Mouse (Mus musculus) thymus, adult 2 months (tissue): ENCODE measurements around the gene Qk. TPM values are rescaled to one million over a fixed set of nuclear protein-coding genes. Genes with fewer than 3 reads are reported as not detected.
A peak's percentile ranks its signal among the peaks of the same experiment; 100 is the strongest.

Experiments
- DNase-seq: peaks from one replicate; pipeline ENCODE4 v3.0.0; 2021
- H3K27ac ChIP-seq: fragments of 200-500 bp; 2 replicates; pipeline ENCODE4 v1.5.1; 2012; ENCODE audit warnings: low read length, control low read depth; ENCODE audit not compliant: control insufficient read depth, insufficient read depth
- H3K27me3 ChIP-seq: fragments of 200-500 bp; 2 replicates; pipeline ENCODE4 v1.6.1; 2012; ENCODE audit warnings: mild to moderate bottlenecking, low read length, moderate library complexity, mixed read lengths; ENCODE audit not compliant: control insufficient read depth, insufficient read depth
- H3K36me3 ChIP-seq: fragments of 200-500 bp; 2 replicates; pipeline ENCODE4 v1.6.1; 2012; ENCODE audit warnings: mild to moderate bottlenecking, low read length, moderate library complexity; ENCODE audit not compliant: control insufficient read depth, insufficient read depth
- H3K4me1 ChIP-seq: fragments of 200-500 bp; replicated peaks from 2 replicates; pipeline ENCODE4 v1.6.1; 2012; ENCODE audit warnings: low read length; ENCODE audit not compliant: control insufficient read depth, insufficient read depth
- H3K4me3 ChIP-seq: fragments of 200-500 bp; 2 replicates; pipeline ENCODE4 v1.5.1; 2012; ENCODE audit warnings: mild to moderate bottlenecking, low read length, control low read depth, moderate library complexity; ENCODE audit not compliant: control insufficient read depth, insufficient read depth
- CTCF ChIP-seq: fragments of 200-500 bp; IDR thresholded peaks from 2 replicates; pipeline ENCODE4 v1.5.1; 2012; ENCODE audit warnings: mild to moderate bottlenecking, control low read depth, low read length, moderate library complexity, borderline replicate concordance; ENCODE audit not compliant: control insufficient read depth, poor library complexity, insufficient read depth; ENCODE audit errors: extremely low read depth
- POLR2A ChIP-seq: fragments of 200-500 bp; IDR thresholded peaks from 2 replicates; pipeline ENCODE4 v1.6.1; 2012; ENCODE audit warnings: mild to moderate bottlenecking, low read length, control low read depth, moderate library complexity; ENCODE audit not compliant: control insufficient read depth, poor library complexity, insufficient read depth; ENCODE audit errors: extremely low read depth
- WGBS: fragments of 180-500 bp; shearing (Covaris S2); methylation state at CpG from one replicate; pipeline ENCODE4 v1.1.7; 2018; 5-methylcytosine and 5-hydroxymethylcytosine counted together
- polyA plus RNA-seq: library from polyadenylated mRNA; depleted of rRNA; stranded (reverse); fragments of >200 nt; gene quantifications from 2 replicates; pipeline ENCODE4 v1.2.3, GENCODE M21; 2012

Gene Qk
- polyA plus RNA-seq, 1 experiment: 182 TPM

DNA sequence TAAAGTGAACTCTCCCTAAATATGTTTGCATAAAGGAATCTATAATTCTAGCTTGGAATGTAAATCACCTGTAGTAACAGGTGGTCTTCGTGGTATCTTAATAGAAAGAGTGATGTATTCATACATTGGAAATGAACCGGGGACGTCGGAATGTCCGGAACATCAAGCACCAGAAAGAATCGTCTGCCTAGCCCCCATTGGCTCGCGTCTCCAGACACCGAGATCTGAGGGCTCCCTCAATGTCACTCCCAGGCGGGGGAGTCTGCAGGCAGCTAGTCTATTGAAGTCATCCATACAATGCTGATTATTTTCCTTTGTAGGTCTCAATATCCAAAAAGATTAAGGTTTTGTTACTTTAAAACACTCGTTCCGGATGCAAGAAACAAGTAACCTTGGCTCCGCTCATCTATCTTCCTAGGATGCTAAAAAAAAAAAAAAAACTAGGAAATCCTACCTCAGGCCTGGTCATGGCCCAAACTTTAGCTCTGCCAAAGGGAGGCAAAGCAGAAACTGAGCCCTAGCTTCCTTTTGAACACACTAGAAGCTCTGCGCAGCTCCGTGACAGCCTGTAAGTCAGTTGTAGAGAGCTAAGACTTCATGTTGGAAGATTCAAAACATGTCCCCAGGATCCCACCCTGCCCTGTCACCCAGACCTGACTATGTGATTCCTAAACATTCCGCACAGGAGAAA is 16.3 kb upstream of the Qk start:
- H3K4me3 ChIP-seq: no peak overlapping the region; the same call in 1 of the 2 replicates
- TF ChIP-seq CTCF (no peak), POLR2A (no peak)
- peaks cover 6% of the 10 kb centered on the region for H3K4me1 ChIP-seq
- peak; percentile 37 for DNase-seq
- WGBS: 35% methylated on average over 16 of the region's 16 CpGs
- no peaks in the 10 kb centered on the region for H3K27me3 ChIP-seq
- H3K36me3 ChIP-seq: no peaks in the 10 kb centered on the region
- H3K27ac ChIP-seq: no peak overlapping the region

DNA sequence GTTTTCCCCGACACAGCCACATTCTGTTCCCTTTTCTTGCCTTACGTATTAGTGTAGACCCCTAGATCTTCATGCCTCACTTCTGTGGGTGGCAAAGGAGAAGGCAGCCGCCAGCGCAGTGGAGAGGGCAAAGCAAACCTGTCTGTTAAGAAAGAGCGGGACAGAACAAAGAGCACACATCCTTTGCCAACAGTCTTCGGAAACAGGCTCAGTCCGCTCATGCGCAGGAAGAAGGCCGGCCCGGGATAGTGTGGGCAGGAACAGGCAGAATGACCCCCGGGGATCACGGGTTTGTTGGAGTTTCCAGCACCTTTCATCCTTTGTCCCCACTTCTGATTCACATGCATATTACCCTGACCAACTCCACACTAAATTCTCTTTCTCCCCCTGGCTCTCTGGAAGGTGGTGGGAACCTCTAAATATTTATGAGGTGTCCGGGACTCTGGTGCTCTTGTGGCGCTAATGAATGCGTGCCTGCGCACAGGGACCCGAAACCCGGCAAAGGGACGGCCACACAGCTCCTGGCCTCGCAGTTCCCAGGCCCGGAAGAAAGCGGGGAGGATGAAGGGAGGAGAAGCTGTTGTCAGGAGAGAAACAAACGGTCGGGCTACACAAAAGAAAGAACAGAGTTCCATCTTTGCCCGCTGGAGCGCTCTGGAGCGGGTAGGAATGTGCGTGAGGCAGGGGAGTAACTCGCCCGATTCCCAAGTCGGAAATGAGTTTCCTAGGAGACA is 15.5 kb upstream of the Qk start:
- 3% methylated on average over 31 of the region's 31 CpGs for WGBS
- peak; percentile 47 for DNase-seq
- no peaks in the 10 kb centered on the region for H3K27me3 ChIP-seq
- peaks cover 6% of the 10 kb centered on the region for H3K4me1 ChIP-seq
- H3K4me3 ChIP-seq: peak overlapping the region; percentile 52
- no peaks in the 10 kb centered on the region for H3K36me3 ChIP-seq
- no peak overlapping the region for H3K27ac ChIP-seq
- TF ChIP-seq POLR2A: no peak
- TF ChIP-seq CTCF: no peak

DNA sequence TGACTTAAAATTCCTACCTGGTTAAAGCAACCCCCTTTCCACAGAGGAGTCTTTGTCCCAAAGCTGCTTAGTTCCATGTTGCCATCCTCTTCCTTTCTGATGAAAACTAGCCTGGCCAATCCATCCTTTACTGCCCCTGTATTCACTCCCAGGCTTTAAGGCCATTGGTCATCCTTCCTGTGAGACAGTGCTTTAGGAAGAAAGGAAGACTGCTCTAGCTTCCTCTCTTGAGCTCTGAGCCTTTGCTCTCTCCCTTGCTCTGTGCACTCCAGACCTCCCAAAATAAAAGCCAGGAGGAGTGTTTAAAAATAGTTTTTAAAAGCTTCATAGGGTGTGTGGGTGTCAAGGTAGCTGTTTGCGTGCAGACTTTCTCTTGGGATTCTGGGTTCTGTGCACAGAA is 14.8 kb upstream of the Qk start:
- Histone ChIP-seq H3K27me3 (no peaks in the 10 kb centered on the region), H3K27ac (no peak overlapping the region), H3K4me1 (peaks cover 6% of the 10 kb centered on the region), H3K4me3 (no peak overlapping the region), H3K36me3 (no peaks in the 10 kb centered on the region)
- WGBS: 75% methylated on average over 1 of the region's 1 CpGs
- DNase-seq: no peak
- TF ChIP-seq CTCF (no peak), POLR2A (no peak)

DNA sequence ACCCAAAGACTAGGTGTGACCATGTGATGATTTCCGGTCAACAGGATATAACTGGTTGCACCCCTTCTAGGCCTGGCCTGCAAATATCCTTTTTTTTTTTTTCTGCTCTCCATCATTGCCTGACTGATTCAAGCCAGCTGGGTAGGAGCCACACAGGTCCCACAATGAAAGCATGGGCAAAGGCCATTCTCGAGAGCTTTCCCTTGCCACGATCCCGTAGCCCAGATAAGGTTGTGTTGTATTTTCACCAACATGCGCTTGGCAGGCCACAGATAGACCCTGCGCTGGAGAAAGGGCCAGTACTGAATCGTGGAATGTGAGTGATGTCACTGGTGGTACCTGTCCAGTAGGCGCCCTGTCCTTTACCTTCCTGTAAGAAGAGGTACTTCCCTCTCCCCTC is 13.7 kb upstream of the Qk start:
- Histone ChIP-seq H3K36me3 (no peaks in the 10 kb centered on the region), H3K27me3 (no peaks in the 10 kb centered on the region), H3K27ac (no peak overlapping the region), H3K4me1 (peaks cover 6% of the 10 kb centered on the region), H3K4me3 (no peak overlapping the region)
- TF ChIP-seq CTCF (no peak), POLR2A (no peak)
- no peak for DNase-seq
- 97% methylated on average over 8 of the region's 8 CpGs for WGBS

DNA sequence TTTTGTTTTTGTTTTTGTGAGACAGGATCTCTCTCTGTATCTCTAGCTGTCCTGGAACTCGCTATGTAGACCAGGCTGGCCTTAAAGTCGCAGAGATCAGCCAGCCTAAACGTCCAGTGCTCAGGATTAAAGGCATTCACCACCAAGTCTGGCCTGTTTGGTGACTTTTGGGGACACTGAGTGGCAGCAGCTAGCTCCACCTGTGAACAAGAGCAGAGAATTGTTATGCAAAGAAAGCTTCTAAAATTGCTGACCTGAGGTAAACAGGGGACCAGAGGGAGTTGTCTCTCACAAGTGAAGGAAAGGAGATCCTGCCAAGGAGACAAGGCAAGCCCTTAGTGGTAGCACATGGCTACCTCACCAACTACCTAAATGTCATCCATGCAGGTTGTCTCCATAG is 12.5 kb upstream of the Qk start:
- peaks cover 7% of the 10 kb centered on the region for H3K4me1 ChIP-seq
- no peaks in the 10 kb centered on the region for H3K27me3 ChIP-seq
- H3K4me3 ChIP-seq: no peak overlapping the region
- no peak overlapping the region for H3K27ac ChIP-seq
- WGBS: 90% methylated on average over 3 of the region's 3 CpGs
- TF ChIP-seq POLR2A (no peak), CTCF (no peak)
- DNase-seq: no peak
- H3K36me3 ChIP-seq: no peaks in the 10 kb centered on the region

DNA sequence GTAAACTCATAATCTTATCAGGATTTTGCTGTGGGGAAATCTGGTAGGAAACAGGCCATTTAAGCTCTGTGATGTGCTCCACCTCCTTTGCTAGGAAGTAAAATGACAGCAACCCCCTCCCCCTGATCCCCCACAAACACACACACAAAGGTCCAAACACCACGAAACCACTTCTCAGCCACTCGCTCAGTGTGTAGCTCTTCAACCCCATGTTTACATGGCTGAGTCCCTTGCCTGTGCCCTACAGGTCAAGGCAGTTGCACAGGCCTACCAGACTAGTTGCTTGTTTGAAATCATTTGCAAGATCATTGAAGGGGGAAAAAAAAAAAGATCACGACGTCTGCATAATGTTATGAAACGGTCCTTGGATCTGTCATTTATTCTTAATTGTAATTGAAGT is 9.8 kb upstream of the Qk start:
- H3K4me3 ChIP-seq: no peak overlapping the region
- no peaks in the 10 kb centered on the region for H3K36me3 ChIP-seq
- 92% methylated on average over 5 of the region's 5 CpGs for WGBS
- no peak for TF ChIP-seq CTCF
- TF ChIP-seq POLR2A: no peak
- H3K27me3 ChIP-seq: no peaks in the 10 kb centered on the region
- H3K27ac ChIP-seq: no peak overlapping the region
- no peak for DNase-seq
- H3K4me1 ChIP-seq: peaks cover 7% of the 10 kb centered on the region
